Mouse (Mus musculus): ENCODE measurements around the gene Ubac1.

DNA sequence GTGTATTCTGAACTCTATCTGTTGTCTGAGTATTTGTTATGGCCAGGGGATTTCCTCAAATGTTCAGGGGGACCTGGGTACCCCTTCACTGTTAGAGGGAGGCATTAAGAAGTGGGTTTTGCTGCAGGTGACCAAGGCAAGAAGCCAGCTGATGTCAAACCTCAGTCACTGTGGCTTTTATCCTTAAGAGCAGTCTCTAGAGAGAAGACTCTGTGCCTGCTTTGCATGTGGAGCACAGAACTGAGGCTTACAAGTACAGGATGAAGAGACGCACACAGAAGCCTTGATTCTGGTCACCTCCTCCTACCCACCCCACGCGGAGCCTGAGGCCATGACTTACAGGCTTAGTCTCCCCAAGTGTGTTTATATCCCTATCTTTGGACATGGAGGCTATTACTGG is 72.3 kb downstream of the Ubac1 start:
- TF ChIP-seq POLR2A (IDR thresholded peaks at IDR 0.05; ENCODE audit: low read depth, low read length): no peak
- TF ChIP-seq CTCF (IDR thresholded peaks at IDR 0.05; ENCODE audit: extremely low read depth, insufficient read length, insufficient replicate concordance, low read depth, low read length): no peak

All from small intestine, adult 2 months (tissue).